Mouse (Mus musculus) megakaryocyte-erythroid progenitor cell, adult 5-6 weeks (primary cell): ENCODE measurements at regions not wholly inside any gene's neighbourhood (a gene's known extent, or its start where the extent isn't known, plus 50 kb on each side); places are given as distances from the start of the nearest gene placed in this dataset.
"Not testable (repeated sequence)": the region's sequence is repeated elsewhere in the genome, so short reads cannot be mapped to it uniquely, and the experiment has no call there.

ENCODE experiments used
- ATAC-seq: replicated peaks from 2 replicates; pipeline ENCODE4 v1.8.0; 2016; ENCODE audit warnings: mild to moderate bottlenecking, inconsistent platforms; ENCODE audit not compliant: severe bottlenecking, poor library complexity, low FRiP score, low TSS enrichment

DNA sequence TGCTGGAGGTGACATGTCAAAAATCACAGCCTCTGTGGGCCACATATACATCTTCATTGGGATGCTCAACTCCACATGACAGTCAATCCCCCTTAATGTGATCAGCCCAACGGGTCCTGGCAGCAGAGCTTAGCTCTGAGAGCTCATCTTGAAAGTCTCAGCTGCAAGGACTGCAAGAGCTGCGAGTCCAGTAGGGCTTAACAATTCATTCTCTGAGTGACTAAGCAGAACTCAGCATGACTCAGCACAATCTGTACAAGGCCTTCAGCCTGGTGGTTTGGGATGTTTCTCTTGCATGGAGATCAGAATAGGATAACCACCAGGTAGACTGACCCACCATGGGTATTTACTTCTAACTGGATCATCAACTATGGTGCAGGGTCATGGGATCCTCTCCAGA is 399.2 kb upstream of the Cdh5 start:
- no peak for ATAC-seq

DNA sequence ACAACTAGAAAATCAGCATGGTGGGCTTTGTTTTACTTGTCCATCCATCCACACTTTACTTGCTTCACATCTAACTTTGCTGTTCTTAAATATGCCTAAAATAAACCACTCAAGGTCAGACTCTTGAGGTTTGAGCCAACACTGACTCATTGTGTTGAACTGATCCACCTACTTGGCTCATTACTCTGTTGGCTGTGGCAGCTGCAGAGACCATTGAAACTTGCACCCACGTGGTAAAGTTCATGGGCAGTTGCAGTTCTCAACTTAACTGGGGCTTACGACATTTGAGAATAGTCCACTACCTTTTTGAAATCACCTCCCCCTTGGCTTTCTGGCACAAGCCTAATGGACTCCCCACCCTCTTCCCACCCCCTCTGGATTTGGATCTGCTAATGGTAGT is 395.3 kb upstream of the Cdh5 start:
- no peak for ATAC-seq

DNA sequence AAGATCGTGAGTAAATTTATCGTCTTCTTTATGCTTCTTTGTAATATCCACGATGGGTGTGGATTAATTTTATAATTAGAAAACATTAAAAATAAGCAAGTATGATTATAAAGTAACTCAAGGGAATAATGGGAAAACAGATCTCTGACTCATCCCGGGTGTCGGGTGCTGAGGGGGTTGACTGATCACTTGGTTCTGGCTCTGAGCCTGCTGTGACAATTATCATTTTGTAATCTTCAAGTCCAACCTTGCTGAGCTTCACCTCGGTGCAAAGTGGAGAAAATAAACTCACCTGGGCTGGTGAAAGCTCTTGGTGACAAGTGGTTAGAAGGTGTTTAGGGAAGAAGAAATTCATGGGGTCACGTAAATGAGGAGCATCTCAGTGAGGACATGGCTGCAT is 390.6 kb upstream of the Cdh5 start:
- ATAC-seq = not testable (repeated sequence)

DNA sequence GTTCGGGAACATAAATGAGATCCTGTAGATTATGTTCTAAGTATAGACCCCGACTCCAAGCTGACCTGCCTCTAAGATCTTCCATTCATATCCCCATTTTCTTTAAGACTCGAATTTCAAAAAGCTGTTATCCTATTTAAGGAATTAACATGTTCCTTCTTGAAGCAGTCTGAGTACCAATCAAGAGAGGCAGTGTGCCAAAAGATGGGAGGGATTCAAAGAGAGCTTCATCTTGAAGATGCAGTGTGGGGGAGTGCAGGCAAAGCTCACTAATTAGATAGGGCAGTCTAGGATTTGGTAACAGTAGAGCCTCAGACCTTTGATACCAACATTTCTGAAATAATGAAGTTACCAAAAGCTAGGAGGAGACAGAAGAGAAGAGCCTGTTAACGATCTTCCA is 383.7 kb upstream of the Cdh5 start:
- no peak for ATAC-seq

DNA sequence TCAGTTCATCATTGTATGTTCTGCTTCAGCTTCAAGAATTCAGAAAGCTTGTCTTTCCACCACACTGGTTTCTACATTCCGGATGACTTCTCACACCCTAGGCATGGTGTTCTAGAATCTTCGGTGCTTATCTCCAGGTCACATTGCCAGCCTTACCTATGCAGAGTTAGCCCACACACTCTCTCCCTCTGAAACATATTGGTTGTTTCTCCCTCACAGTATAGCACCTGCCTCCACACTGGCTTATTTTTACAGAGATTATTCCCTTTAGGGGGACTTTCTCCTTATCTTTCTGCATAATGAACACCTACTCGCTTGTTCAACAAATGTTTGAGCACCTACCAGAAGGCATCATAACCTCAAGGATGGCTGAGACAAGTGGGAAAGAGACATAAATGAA is 368.0 kb upstream of the Cdh5 start:
- ATAC-seq = no peak

DNA sequence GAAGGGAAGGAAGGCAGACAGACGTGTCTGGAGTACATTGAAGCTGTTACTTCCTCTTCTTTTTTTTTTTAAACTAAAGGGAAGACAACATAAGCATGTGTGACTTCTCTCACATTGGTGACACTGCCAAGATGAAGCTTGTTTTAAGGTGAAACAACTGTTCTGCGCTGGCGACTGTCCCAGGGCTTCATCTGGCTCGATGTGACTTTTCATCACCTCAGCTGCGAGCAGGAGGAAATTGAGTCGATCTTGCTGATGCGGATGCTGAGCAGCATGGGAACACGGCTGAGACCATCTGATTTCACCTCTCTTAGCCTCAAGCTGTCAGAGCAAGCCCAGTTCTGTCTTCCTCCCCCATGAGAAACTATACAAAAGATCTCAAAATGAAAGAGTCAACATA is 363.1 kb upstream of the Cdh5 start:
- ATAC-seq = no peak

DNA sequence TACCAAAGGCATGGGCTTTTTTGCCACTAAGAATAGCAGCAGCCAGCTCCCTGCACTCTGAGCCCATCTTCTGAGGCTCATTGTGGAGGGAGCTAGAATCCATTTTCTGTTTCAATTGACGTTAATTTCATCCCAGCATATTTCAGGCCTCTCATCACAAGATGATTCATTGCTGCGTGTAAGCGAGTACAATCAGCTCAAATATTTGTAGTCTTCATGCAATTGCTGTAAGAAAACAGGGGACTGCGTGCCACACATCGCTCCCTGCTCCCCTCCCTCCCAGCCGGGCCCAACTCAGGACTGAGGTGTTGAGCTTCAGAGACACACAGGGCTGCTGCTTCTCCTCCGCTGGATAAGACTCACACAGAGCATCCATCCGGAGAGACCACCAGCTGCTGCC is 360.0 kb upstream of the Cdh5 start:
- ATAC-seq = no peak

DNA sequence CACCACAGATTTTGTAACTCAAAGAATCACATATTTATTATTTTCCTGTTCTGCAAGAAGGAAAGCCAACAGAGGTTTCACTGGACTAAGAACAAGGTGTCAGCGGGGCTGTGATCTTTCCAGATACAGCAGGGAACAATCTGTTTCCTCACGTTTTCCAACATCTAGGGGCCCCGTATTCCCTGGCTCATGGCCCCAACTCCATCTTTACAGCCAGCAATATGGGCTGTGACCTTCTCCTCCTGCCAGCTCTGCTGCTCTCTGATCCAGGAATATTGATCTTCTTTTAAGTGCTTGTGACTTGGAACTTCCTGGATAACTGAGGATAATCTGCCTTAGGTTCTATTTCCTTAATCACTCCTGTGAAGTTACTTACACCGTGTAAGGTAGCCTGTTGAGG is 352.7 kb upstream of the Cdh5 start:
- ATAC-seq = no peak

DNA sequence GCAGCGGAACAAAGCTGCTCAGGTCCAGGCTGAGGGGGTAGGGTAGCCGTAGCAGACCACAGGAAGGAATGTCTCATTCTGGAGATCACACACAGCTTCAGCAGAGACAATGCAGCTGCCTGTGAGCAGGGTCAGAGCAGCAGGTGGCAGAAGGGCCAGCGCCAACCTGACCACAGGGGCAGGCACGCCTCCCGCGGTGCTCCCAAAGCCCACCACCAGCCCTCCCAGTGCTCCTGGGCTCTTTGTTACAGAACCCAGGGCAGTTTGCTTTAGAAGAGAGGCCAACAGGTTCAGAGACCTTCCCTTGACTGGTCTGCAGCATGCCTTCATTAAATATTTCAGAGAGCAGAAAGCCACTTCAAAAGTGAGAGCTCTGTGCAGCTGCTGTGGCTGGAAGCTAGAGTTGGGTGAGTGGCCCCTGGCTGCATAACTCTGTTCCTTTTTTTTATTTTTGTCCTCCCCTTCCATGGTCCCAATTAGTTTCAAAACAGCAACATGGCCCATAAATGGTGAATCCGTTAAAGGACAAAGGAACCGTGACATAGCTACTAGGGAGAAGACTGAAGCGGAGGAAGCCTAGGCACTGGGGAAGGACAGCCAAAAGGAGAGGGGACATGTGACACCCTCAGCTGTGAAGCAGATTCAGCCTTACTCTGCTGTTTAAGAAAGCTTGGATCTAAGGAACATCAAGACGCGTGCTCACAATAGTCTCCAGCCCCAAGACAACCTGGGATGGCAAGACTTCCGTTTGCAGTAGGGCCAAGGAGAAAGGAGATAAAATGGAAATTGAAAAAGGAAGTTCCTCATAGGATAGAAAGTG is 350.9 kb upstream of the Cdh5 start:
- ATAC-seq = no peak

DNA sequence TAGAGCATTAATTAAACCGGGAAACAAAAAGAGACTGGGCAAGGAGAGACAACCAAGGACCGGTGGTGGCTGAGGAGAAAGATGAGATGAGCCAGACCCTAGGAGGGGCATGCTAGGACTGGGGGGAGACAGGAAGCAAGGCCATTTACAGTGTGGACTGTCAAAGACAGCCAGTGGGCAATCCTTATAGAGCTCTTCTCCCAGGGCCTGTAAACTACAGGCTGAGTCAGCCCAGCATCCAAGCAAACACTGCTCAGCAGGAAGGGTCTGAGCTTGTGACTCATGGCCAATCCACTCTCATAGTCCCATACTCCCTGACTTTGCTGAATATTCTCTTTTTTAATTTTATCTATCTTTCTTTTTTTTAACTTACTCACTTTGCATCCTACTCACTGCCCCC is 350.3 kb upstream of the Cdh5 start:
- ATAC-seq = no peak

DNA sequence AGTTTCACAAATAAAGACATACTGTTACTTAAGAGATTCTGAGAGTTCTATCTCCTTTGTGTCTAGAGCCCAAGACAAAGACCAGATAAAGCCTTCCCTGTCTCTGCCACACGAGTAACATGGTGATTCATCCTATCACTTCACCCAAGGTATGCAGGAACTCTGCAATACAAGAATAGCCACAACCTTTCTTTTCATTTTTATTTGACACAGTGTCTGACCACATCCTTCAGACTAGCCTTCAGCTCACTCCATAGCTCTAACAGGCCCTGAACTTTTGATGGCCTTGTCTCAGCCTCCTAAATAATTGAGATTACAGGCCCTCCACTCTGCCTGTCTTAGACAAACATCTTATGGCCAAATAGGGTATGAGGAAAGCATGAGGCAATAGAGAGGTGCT is 337.6 kb upstream of the Cdh5 start:
- ATAC-seq = no peak

DNA sequence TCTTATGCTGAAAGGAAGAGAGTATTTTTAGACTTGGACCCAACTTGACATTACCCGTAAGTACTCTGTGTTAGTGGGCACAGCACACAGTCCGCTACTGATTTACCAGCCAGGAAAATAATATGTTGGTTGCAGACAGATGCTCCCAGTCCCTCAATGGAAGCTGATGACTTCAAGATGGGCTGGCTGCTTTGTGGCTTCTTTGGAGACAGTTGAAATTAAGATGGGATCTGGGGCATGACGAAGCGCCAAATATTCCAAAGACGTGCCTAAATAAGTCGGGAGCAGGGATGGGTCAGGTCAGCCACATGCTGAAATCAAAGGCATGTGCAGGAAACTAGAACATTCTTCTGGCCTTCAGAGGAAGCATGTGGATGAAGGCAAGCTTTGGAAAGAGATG is 321.8 kb upstream of the Cdh5 start:
- no peak for ATAC-seq

DNA sequence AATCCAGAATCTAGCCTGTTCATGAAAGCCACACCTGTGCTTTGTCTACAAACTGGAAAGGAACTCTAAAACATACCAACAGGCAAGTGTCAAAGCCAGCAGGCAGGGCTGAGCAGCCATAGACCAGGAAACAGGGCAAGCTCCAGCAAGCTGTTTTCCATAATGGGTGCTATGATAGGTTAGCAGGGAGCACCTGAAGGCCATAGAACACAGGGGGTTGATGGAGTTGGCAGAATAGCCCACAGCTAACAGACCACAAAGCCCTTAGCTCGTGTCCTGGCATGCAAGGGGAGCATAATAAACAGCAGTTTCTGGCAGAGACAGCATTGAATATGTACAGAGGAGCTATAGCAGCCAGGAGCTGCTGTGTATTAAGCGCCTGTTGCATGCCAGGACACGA is 313.1 kb upstream of the Cdh5 start:
- ATAC-seq = no peak

DNA sequence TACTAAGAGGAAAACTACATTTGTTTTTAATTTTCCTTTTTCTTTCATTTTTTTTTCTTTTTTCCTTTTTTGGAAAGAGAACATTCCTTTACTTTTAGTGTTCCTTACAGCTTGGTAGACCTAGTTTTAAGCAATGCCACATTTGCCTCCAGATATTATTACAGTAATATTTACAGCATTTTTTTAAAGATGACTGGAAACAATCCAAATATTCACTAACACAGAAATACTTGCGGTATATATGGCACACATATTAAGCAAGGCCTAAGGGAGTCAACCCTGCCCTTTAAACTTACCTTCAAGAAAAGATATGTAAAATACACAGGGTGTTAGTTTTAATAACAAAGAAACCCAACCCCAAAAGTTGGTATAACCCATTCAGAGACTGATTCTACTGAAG is 308.1 kb upstream of the Cdh5 start:
- no peak for ATAC-seq

DNA sequence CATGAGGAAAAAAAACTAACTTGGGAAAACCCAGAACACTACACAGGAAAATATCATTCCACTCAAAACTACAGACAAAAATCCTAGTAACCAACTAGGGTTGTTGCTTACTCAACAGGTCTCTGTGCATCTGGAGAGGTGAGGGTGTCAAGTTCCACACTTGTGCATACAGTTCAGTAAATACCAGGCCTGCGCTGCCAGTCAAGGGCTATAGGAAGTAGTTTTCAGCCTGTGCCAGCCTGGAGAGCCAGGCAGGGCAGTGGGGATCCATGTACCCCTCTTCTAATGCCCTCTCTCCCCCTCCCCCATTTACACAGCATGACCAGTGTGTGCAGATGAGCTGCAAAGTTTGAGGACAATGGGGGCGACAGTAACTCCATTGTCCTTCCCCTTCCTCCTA is 302.8 kb upstream of the Cdh5 start:
- ATAC-seq = not testable (repeated sequence)

DNA sequence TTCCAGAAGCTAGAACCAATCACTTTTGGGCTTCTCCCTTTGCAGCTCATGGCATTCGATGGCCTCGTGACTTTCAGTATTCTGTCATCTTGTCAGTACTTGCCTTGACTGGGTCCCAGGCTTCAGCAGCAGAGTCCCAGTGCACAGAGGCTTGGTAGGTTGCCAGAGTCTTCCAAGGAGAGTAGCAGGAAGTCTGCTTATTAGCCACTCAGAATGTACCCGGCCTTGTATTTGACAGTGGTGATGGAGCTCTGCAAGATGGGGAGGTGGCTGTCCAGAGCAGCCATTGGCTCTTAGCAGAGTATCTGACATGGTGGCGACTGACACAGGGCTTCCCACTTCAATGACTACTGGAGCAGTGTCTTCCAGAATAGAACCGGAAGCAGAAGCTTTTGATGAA is 293.3 kb upstream of the Cdh5 start:
- no peak for ATAC-seq

DNA sequence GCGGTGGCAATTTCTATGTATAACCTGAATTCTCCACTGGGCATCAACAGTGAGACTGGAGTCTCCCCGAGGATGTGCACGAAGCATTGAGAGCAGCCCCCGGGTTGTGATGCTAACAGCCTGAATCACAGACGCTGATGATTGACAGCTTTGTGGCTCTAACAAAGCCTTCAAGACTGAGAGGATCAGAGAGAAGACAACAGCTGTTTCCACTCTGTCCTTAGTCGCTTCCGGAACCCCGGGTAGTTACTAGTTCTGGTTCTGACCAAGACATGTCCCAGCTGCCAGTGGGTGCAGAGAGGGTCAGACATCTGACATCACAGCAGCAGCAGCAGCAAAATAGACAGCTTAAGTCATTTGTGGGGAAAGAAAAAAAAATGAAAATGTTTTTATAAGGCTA is 292.8 kb upstream of the Cdh5 start:
- no peak for ATAC-seq

DNA sequence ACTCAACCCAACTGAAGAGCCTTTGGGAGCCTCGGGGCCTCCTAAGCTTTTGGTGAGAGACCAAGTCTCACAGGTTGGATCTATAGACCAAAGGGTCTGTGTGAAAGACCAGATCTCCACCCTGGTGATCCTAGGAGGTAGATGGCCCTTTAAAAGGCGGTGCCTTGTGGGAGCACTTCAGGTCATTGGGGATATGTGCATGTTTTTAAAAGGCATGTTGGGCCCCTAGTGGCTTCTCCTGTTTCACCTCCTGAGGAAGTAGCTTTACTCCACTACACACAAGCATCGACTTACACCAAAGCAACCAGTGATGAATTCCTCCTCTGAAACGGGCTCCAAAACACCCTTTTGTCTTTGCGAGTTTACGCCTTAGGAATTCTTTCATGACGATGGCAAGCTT is 292.3 kb upstream of the Cdh5 start:
- ATAC-seq = no peak

DNA sequence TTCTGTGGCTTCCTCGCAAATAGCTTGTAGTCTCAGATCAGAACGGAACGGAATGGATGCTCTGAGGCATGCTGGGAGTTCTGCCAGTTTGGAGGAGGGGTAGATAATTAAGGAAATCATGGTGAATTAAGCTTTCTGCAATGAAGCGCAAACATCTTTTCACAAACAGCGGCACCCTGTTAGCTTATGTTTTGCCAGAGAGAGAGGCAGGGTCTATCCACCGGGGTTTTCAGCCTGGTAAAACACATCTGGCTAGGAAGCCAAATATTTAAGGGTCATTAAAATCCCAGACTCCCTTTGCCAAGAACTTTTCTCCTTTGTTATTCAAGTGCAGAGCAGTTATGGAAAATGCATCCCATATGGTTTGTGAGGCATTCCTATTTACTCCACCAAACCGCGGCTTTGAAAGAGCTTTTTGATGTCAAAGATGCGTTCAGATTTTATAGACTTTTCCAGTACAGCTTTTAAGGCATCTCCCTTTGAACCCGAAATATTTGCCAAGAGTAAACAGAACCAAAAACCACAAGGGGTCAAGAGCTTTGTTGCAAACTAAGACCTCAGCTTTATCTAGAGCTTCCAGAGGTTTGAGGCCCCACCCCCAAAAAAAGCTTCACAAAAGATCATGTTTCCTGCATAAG is 287.4 kb upstream of the Cdh5 start:
- no peak for ATAC-seq

DNA sequence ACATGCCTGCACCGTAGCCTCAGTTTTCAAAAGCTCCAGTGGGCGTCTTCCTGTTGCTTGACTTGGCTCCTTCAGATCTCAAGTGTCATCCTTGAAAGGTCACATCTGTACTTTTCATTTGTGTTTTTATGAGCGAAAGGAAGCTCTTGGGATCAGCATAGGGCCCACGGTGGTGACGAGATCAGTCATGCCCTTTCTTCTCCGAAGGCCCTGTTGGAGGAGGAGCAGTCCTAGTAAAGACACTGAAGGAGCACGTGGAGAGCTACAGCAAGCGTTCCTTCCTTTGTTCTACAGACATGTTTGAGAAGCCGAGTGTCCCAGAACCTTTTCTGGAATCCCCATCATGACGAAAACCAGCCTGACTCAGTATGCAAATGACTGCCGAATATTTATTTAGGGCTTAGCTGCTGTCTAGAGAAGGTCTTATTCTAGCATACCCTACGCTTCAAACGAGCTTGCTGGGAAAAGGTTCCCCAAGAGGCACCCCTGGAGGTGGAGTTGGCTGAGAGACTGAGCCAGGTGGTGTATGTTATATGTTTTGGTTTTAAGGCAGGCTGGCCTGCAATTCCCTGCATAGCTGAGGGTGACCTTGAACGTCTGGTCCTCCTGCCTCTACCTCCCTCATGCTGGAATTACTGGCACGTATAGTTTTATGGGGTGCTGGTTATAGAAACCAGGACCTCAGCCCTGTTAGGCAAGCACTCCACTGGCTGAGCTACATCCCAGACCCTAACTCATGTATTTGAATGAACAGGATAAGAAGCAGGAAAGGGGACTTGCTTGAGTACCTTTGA is 285.1 kb upstream of the Cdh5 start:
- ATAC-seq = no peak

DNA sequence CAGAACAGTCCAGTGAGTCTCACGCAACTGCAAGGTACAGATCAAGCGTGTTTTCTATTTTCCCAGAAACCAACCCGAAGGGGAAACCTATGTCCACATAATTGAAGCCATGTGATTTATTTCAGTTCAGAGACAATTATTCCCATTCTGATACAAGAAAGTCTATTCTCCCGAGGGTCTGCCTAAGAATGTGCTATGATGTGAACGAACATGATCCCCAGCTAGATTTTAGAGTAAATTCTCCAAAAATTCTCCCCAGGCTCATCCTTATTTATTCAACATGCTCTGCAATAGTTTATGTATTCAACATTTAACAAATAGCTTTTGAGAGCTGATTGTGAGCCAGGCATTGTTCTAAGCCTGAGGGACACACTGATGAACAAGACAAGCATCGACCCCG is 277.9 kb upstream of the Cdh5 start:
- no peak for ATAC-seq
